19 mouse cellular contexts compared by ENCODE assay signal in genomic region chr14:29485416-29485815, GRCm38 (mm10).
DNase-seq lines count a peak whose midpoint lies in the region; ATAC-seq and TF ChIP-seq lines count a peak whose summit lies in the region.
"Had no signal": no experiment of that assay in that cellular context is flagged by ENCODE, and none has a peak within 500 bp of the region (broad histone marks: within the 10 kb centered on the region; RNA-seq: fewer than 3 reads in every experiment).

No protein-coding gene starts in this region.

- no peak for ATAC-seq in hindbrain, postnatal 0 days
- no peak for ATAC-seq in hindbrain, embryonic 14.5 days (ENCODE audit: low FRiP score)
- ATAC-seq: midbrain, embryonic 13.5 days had no signal

- no peak overlapping the region for H3K9ac ChIP-seq in hindbrain, postnatal 0 days (replicated peaks; ENCODE audit: low read length)
- H3K9ac ChIP-seq in hindbrain, embryonic 14.5 days, result no peak overlapping the region
- H3K9ac ChIP-seq: embryonic facial prominence, embryonic 15.5 days; limb, embryonic 15.5 days; liver, embryonic 15.5 days; midbrain, embryonic 13.5 days; neural tube, embryonic 15.5 days had no signal

- no peaks in the 10 kb centered on the region for H3K4me1 ChIP-seq in hindbrain, postnatal 0 days (ENCODE audit: insufficient read depth, low read length)
- 0 out of 2 replicates have a peak, but pooled peaks cover 3% of the 10 kb centered on the region for H3K4me1 ChIP-seq in hindbrain, embryonic 14.5 days (replicated peaks; ENCODE audit: control insufficient read depth, insufficient read depth, low read length)
- H3K4me1 ChIP-seq: embryonic facial prominence, embryonic 15.5 days; liver, embryonic 15.5 days; midbrain, embryonic 13.5 days had no signal

- no peak overlapping the region for H3K27ac ChIP-seq in hindbrain, postnatal 0 days
- H3K27ac ChIP-seq in hindbrain, embryonic 14.5 days, result no peak overlapping the region
- H3K27ac ChIP-seq: embryonic facial prominence, embryonic 15.5 days; kidney, postnatal 0 days; limb, embryonic 15.5 days; liver, embryonic 15.5 days; midbrain, embryonic 13.5 days; neural tube, embryonic 15.5 days had no signal

- H3K4me2 ChIP-seq in hindbrain, postnatal 0 days (ENCODE audit: low read depth, low read length), result no peak overlapping the region
- H3K4me2 ChIP-seq in hindbrain, embryonic 14.5 days (replicated peaks), result no peak overlapping the region
- H3K4me2 ChIP-seq: embryonic facial prominence, embryonic 15.5 days; limb, embryonic 15.5 days; liver, embryonic 15.5 days; midbrain, embryonic 13.5 days; neural tube, embryonic 15.5 days had no signal

- no peak for TF ChIP-seq CTCF in hindbrain, postnatal 0 days (IDR thresholded peaks at IDR 0.05; ENCODE audit: low read depth)

- peak; percentile 39 for DNase-seq in hindbrain, postnatal 0 days (ENCODE audit: low spot score)
- DNase-seq in hindbrain, embryonic 14.5 days (ENCODE audit: low spot score), result no peak
- DNase-seq in right cerebral cortex, postnatal 4 days, result peak; percentile 3
- DNase-seq in right cerebral cortex, postnatal 14 days, result no peak
- peak; percentile 13 for DNase-seq in cerebellum, adult 8-10 months
- peak; percentile 49 to 51 for DNase-seq in cerebellum, postnatal 36 days
- DNase-seq in urinary bladder, adult 2 months (ENCODE audit: low spot score), result no peak
- DNase-seq in right cerebral cortex, adult 2 months (ENCODE audit: low spot score in 2 of 2), result no peak
- DNase-seq: adrenal gland, adult 8-10 months; gastrocnemius, postnatal 25 days; kidney, adult 11 months; lung, postnatal 10 days; thymus, postnatal 25 days had no signal

- no peaks in the 10 kb centered on the region for H3K27me3 ChIP-seq in hindbrain, postnatal 0 days (ENCODE audit: insufficient read depth, low read length)
- no peaks in the 10 kb centered on the region for H3K27me3 ChIP-seq in hindbrain, embryonic 14.5 days (ENCODE audit: control insufficient read depth, insufficient read depth, low read length)
- H3K27me3 ChIP-seq: embryonic facial prominence, embryonic 15.5 days; limb, embryonic 15.5 days; liver, embryonic 15.5 days; midbrain, embryonic 13.5 days; neural tube, embryonic 15.5 days had no signal

- no peaks in the 10 kb centered on the region for H3K36me3 ChIP-seq in hindbrain, postnatal 0 days (ENCODE audit: insufficient read depth, low read length)
- no peaks in the 10 kb centered on the region for H3K36me3 ChIP-seq in hindbrain, embryonic 14.5 days (replicated peaks; ENCODE audit: control insufficient read depth, insufficient read depth)
- H3K36me3 ChIP-seq: embryonic facial prominence, embryonic 15.5 days; limb, embryonic 15.5 days; liver, embryonic 15.5 days; midbrain, embryonic 13.5 days; neural tube, embryonic 15.5 days had no signal

- H3K4me3 ChIP-seq in hindbrain, postnatal 0 days (ENCODE audit: low read length), result no peak overlapping the region
- H3K4me3 ChIP-seq in hindbrain, embryonic 14.5 days (replicated peaks; ENCODE audit: low read length), result no peak overlapping the region
- H3K4me3 ChIP-seq: embryonic facial prominence, embryonic 15.5 days; limb, embryonic 15.5 days; liver, embryonic 15.5 days; midbrain, embryonic 13.5 days; neural tube, embryonic 15.5 days had no signal

- H3K9me3 ChIP-seq in hindbrain, postnatal 0 days (ENCODE audit: low read length), result no peaks in the 10 kb centered on the region
- H3K9me3 ChIP-seq in hindbrain, embryonic 14.5 days (ENCODE audit: control insufficient read depth, low read length), result no peaks in the 10 kb centered on the region
- H3K9me3 ChIP-seq: embryonic facial prominence, embryonic 15.5 days; limb, embryonic 15.5 days; liver, embryonic 15.5 days; midbrain, embryonic 13.5 days; neural tube, embryonic 15.5 days had no signal

- WGBS in hindbrain, postnatal 0 days, result 60% methylated on average over 1 of the region's 1 CpGs
- 83% methylated on average over 1 of the region's 1 CpGs for WGBS in hindbrain, embryonic 14.5 days

Comparison
In these comparisons a context has a peak if more than half of its experiments do, and no peak if none do; other contexts are left out.
1. DNase-seq: peak in hindbrain, postnatal 0 days (single experiment), right cerebral cortex, postnatal 4 days (single experiment), cerebellum, adult 8-10 months (single experiment) and cerebellum, postnatal 36 days (2 of 2); none in hindbrain, embryonic 14.5 days (single experiment), right cerebral cortex, postnatal 14 days (single experiment), urinary bladder, adult 2 months (single experiment) and right cerebral cortex, adult 2 months (0 of 2).